Mouse (Mus musculus): Measurements from ENCODE around the gene Mllt3. TPM values are rescaled to one million over a fixed set of nuclear protein-coding genes. Genes with fewer than 3 reads are reported as not detected.

Mllt3 gene
- total and polyA plus RNA-seq, 2 experiments from 2014 or later, result 22.7 to 62.9 TPM

DNA sequence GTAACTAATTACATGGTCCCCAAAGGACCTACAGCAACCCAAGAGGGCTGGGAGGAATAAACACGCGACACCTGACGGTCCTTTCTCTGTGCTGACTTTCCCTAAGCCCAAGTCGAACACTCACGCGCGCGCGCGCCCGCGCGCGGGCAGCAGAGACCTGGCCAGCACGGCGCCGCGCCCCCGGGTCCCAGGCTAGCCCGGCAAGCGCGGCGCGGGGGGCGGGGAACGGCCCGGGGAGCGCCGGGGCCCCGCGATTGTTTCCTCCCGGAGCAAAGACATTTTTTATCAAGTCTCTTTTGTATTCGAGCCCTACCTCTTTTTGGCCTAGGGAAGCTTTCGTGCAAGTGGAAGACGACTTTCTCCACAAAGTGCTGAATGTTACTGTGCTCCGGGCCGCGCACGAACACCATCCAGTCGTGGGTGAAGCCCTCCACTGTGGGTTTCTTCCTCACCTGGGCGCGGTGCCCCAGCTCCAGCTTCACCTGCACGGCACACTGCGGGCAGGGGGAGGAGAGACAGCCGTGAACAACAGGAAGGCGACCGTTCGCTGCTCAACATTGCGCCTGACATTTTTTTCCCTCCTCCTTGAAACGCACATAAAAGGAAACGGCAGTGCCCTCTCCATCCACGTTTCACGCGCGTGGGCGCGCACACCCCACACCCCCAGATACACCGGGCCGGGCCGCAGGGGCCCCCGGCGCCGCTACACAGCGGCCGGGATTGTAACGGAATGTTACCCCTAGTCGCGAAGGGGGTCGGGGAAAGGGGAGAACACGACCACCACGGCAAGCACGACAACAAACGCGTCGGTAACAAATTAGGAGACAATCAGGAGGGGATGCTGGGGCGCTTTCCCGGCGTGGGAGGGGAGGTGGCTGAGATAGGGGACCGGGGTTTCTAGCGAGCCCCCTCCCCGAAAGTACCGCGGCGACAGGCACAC lies 1.7 kb downstream of the Mllt3 start:
- peak overlapping the region; percentile 77 for H3K9ac ChIP-seq (replicated peaks; ENCODE audit: low read length)
- WGBS, result 1% methylated on average over 82 of the region's 84 CpGs
- H3K4me3 ChIP-seq (ENCODE audit: low read length), result peak overlapping the region; percentile 88
- no peaks in the 10 kb centered on the region for H3K36me3 ChIP-seq (ENCODE audit: insufficient read depth, low read length)
- no peaks in the 10 kb centered on the region for H3K9me3 ChIP-seq (ENCODE audit: low read length)
- H3K27ac ChIP-seq, result peak overlapping the region; percentile 84
- DNase-seq (ENCODE audit: low spot score) (peak; percentile 79), ATAC-seq (peak; percentile 16)
- H3K27me3 ChIP-seq (ENCODE audit: insufficient read depth, low read length), result 0 out of 2 replicates have a peak, but pooled peaks cover 4% of the 10 kb centered on the region
- peak overlapping the region; percentile 90 for H3K4me2 ChIP-seq (ENCODE audit: low read depth, low read length)
- H3K4me1 ChIP-seq (ENCODE audit: insufficient read depth, low read length), result peaks cover 3% of the 10 kb centered on the region; the same call in 1 of the 2 replicates
- TF ChIP-seq CTCF (IDR thresholded peaks at IDR 0.05; ENCODE audit: low read depth), result no peak

GRCm38 (mm10) chr4:88023567-88023966 lies 9.6 kb downstream of the Mllt3 start:
- ATAC-seq (no peak), DNase-seq (ENCODE audit: low spot score) (no peak)
- WGBS, result 80% methylated on average over 5 of the region's 5 CpGs
- H3K9ac ChIP-seq (replicated peaks; ENCODE audit: low read length), result no peak overlapping the region
- no peak overlapping the region for H3K4me2 ChIP-seq (ENCODE audit: low read depth, low read length)
- H3K4me3 ChIP-seq (ENCODE audit: low read length), result no peak overlapping the region
- no peaks in the 10 kb centered on the region for H3K27me3 ChIP-seq (ENCODE audit: insufficient read depth, low read length)
- H3K27ac ChIP-seq, result no peak overlapping the region
- 0 out of 2 replicates have a peak, but pooled peaks cover 4% of the 10 kb centered on the region for H3K4me1 ChIP-seq (ENCODE audit: insufficient read depth, low read length)
- H3K9me3 ChIP-seq (ENCODE audit: low read length), result no peaks in the 10 kb centered on the region
- H3K36me3 ChIP-seq (ENCODE audit: insufficient read depth, low read length), result no peaks in the 10 kb centered on the region
- TF ChIP-seq CTCF (IDR thresholded peaks at IDR 0.05; ENCODE audit: low read depth), result no peak

- 0% methylated on average over 1 of the region's 1 CpGs for WGBS
- peak; percentile 60 for TF ChIP-seq CTCF (IDR thresholded peaks at IDR 0.05; ENCODE audit: low read depth)
- no peaks in the 10 kb centered on the region for H3K27me3 ChIP-seq (ENCODE audit: insufficient read depth, low read length)
- DNase-seq (ENCODE audit: low spot score), result no peak
- no peaks in the 10 kb centered on the region for H3K9me3 ChIP-seq (ENCODE audit: low read length)
- no peak for ATAC-seq
- H3K36me3 ChIP-seq (ENCODE audit: insufficient read depth, low read length), result no peaks in the 10 kb centered on the region
- H3K4me2 ChIP-seq (ENCODE audit: low read depth, low read length), result no peak overlapping the region
- no peak overlapping the region for H3K9ac ChIP-seq (replicated peaks; ENCODE audit: low read length)
- no peak overlapping the region for H3K27ac ChIP-seq
- H3K4me3 ChIP-seq (ENCODE audit: low read length), result no peak overlapping the region
- H3K4me1 ChIP-seq (ENCODE audit: insufficient read depth, low read length), result 0 out of 2 replicates have a peak, but pooled peaks cover 4% of the 10 kb centered on the region
Measured at GRCm38 (mm10) chr4:88022623-88023022, 10.5 kb downstream of the Mllt3 start.

DNA sequence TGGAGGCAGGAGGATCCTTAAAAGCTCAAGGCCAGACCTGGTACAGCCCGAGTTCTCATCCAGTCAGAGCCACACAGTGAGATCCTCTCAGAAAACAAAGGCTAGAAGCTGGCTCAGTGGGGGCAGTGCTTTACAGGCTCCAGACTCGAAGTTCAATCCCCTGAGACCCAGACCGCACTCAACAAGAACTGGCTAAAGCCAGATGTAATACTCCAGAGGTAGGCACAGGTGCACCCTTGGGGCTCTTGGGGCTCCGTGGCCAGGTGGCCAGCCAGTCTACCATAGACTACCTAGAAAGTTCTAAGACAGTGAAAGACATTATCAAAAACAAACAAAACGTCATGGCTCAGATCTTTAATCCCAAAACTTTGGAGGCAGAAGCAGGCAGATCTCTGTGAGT lies 12.7 kb downstream of the Mllt3 start:
- 67% methylated on average over 5 of the region's 5 CpGs for WGBS
- DNase-seq (ENCODE audit: low spot score), result no peak
- Histone ChIP-seq H3K4me3 (ENCODE audit: low read length) (no peak overlapping the region), H3K4me1 (ENCODE audit: insufficient read depth, low read length) (0 out of 2 replicates have a peak, but pooled peaks cover 13% of the 10 kb centered on the region), H3K36me3 (ENCODE audit: insufficient read depth, low read length) (no peaks in the 10 kb centered on the region), H3K27ac (no peak overlapping the region), H3K4me2 (ENCODE audit: low read depth, low read length) (no peak overlapping the region), H3K27me3 (ENCODE audit: insufficient read depth, low read length) (no peaks in the 10 kb centered on the region), H3K9ac (replicated peaks; ENCODE audit: low read length) (no peak overlapping the region), H3K9me3 (ENCODE audit: low read length) (no peaks in the 10 kb centered on the region)
- no peak for ATAC-seq
- no peak for TF ChIP-seq CTCF (IDR thresholded peaks at IDR 0.05; ENCODE audit: low read depth)

DNA sequence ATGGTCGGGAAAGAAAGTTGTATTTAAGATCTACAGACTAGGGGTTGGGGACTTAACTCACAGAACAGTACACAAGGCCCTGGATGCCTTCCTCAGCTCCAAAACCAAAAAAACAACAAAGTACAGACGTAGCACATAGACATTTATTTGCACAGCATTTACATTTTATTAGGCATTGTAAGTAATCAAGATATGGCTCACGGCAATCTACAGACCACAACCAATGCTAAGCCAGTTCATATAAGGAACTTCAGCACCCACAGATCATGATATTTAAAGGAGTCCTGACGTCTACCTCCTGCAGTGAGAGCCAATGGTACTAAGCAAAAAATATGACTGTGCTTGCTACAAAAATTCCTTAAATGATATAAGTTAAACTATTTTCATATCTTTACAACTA lies 13.5 kb downstream of the Mllt3 start:
- no peak overlapping the region for H3K4me2 ChIP-seq (ENCODE audit: low read depth, low read length)
- H3K9ac ChIP-seq (replicated peaks; ENCODE audit: low read length), result no peak overlapping the region
- DNase-seq (ENCODE audit: low spot score) (no peak), ATAC-seq (no peak)
- H3K9me3 ChIP-seq (ENCODE audit: low read length), result no peaks in the 10 kb centered on the region
- H3K4me1 ChIP-seq (ENCODE audit: insufficient read depth, low read length), result peaks cover 20% of the 10 kb centered on the region; the same call in 1 of the 2 replicates
- no peak overlapping the region for H3K27ac ChIP-seq
- H3K36me3 ChIP-seq (ENCODE audit: insufficient read depth, low read length), result no peaks in the 10 kb centered on the region
- 80% methylated on average over 4 of the region's 4 CpGs for WGBS
- H3K4me3 ChIP-seq (ENCODE audit: low read length), result no peak overlapping the region
- TF ChIP-seq CTCF (IDR thresholded peaks at IDR 0.05; ENCODE audit: low read depth), result no peak
- H3K27me3 ChIP-seq (ENCODE audit: insufficient read depth, low read length), result no peaks in the 10 kb centered on the region

DNA sequence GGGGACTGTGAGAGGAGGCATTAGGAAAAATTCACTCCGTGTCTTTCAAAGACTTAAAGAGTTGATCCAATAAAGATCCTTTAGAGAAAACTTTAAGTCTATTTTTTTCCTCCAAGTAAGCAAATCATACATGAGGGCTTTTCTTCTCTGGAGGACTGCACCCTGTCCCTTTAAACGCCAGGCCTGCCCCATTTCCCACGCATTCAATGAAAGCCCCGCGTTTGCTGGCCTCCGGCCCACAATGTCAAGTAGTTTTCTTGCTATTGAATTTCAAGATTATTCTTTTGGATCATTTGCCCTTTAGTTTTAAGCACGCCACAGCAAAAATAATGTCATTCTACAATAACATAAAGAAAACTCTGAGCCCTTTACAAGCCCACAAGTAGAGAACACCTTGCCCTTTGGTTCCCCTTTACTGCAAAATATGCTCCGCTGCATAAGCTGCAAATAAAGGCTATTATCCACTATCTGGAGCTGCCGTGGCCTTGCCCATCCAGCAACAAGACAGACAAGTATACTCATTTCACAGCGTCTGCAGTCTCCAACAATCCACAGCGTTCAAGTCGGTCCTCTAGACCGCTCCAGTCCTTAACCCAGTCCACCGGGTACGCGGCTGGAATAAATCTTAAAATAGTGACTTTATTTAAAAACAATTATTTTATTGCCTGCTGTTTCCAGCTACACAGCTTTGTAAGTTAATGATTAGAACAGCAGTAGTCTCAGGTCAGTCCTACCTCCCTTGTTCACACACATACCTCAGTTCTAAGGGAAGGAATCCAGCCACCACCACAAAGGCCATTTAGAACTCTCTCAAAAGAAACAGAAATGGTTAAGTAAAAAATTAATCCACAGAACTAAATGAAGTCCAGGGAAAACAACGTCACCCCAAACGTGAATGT lies 15.5 kb downstream of the Mllt3 start:
- Histone ChIP-seq H3K4me3 (ENCODE audit: low read length) (peak overlapping the region; percentile 10; the same call in 1 of the 2 replicates), H3K27me3 (ENCODE audit: insufficient read depth, low read length) (no peaks in the 10 kb centered on the region), H3K9ac (replicated peaks; ENCODE audit: low read length) (0 out of 2 replicates have a peak overlapping the region, but pooled peaks have one; percentile 19), H3K27ac (peak overlapping the region; percentile 29; the same call in 1 of the 2 replicates), H3K4me1 (ENCODE audit: insufficient read depth, low read length) (peaks cover 26% of the 10 kb centered on the region), H3K9me3 (ENCODE audit: low read length) (no peaks in the 10 kb centered on the region), H3K36me3 (ENCODE audit: insufficient read depth, low read length) (no peaks in the 10 kb centered on the region), H3K4me2 (ENCODE audit: low read depth, low read length) (peak overlapping the region; percentile 45)
- 33% methylated on average over 18 of the region's 18 CpGs for WGBS
- peak; percentile 55; the same call in 1 of the 2 replicates for ATAC-seq
- TF ChIP-seq CTCF (IDR thresholded peaks at IDR 0.05; ENCODE audit: low read depth), result no peak
- DNase-seq (ENCODE audit: low spot score), result peak; percentile 70
